Mouse (Mus musculus): ENCODE data around the gene Pygl.

Gene Pygl

DNA sequence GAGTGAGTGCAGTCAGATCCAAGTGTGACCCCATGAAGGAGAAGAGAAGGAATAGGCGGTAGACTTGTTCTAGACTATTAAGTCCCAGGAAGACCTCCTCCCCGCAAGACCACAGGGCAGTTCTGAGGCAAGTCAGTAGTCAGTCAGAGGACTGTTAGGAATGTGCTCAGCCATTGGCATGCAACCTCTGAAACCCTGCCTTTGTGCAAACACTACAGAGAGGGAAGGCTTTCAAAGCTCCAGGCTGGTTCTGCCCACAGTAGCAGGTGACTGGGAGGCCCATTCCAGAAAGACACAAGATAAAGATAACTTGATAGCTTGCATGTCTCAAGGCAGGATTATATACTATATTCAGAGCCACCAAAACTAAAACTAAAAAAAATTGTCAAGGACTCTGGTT, at the start of gene Pygl:
Gene Pygl, minus strand, starts transcription at position 195 of the 400 bp plus-strand sequence.
- DNase-seq, result no peak

DNA sequence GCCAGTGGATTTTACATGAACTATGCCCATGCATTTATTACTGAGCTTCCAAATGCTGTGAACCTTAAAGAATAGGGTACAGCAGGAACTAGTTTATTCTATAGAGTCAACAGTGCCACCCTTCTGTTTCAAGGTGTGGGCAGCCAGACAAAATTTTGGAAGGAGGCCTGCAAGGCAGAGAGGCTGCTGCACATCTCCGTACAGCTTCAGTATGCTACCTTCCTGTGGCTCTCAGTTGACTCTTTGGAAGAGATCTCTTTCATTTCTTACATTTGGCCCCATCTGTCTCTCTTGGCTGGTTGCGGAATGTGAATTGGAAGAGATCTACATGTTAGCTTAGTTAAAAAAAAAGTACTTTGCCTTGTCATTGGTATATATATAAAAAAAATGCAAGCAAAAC, 49.6 kb upstream of the Pygl start:
- no peak for DNase-seq

DNA sequence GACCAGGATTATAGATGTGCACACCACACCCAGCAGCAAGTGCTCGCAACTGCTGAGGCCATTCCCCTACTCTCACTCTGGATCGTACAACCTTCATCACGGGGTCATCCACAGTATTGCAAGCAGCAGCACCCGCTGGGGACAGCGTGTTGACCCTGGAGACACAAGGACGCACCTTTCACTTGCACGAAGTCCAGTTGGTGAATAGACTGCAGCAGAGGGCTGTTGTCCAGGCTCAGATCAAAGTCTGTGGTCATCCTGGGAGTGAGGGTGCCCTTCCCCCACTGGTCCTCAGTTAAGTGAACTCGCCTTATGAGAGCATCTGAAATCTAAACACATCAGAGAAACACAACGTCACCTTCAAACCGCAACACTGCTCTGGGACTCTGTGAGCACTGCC, 49.1 kb upstream of the Pygl start:
- DNase-seq, result no peak

DNA sequence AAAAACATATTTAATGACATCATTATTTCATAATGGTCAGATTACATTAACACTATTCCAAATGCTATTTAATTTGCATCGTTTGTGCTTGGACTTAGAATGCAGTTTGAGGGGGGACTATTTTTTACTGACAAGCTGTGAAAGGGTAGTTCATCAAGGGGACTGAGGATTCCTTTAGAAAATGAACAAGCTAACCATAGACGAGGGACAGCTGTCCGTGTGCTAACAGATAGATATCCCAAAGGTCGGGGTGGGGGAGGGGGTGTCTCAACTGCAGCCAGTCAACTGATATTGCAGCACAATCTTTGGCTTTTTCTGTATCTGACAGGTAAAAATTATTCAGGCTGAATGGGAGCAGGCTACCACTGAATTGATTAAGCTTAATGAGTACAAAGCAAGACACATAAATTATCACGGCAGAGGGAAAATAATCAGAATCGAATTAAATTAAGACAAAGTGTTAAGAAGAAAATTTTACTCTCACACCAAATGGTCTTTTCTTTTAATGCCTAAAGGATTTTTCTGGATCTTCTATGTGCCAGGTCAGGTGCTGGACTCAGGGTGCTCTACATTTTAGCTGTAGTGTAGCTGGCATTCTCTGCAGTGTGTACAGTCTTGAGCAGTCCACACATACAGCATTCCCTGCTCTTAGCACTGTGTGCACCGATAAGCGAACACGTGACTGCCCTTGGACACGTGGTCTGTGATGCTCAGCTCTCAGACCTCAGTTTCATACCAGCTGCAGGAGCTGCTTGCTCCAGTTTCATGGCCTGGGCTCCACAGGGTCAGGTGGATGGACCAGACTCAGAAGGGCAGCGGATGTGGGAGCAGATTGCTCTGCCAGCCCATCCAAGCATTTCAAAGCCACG, 46.0 kb upstream of the Pygl start:
- DNase-seq, result no peak

DNA sequence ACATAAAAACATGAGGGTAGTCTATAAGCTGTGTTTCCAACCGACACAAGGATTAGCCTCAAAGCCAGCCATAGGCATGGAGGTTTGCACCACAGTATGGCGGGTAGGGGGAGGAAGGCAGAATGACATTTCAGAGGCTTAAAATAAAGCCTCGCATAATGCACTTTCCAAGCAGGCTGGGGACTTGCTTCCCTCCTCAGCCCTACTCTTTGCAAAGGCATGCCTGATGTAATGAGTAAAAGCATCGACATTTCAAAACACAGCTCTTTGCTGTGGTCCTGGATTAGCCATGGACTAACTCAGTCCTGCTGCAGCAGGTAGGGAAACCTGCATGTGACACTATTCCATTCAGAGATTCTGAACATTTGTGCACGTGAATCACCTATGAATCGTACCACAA, 38.4 kb upstream of the Pygl start:
- DNase-seq, result no peak

DNA sequence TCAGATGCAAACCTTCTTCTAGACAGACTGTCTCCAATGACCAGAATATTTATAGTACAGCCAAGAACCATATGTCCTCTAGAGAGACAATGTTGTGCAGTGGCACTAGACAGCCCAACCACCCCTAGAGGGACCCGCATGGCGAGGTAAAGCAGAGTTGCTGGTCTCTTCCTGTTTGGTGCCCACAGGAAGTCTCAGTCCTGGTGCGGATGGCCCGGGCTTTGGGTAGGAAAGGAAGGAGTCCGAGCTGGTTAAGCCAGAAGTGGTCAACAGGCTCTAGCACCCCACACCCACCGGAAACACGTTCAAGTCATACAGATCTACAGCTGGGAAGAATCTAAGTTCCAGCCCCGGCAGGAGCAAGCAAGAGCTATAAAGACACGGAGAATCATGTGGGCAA, 36.0 kb upstream of the Pygl start:
- DNase-seq, result peak; percentile 2 to 6

DNA sequence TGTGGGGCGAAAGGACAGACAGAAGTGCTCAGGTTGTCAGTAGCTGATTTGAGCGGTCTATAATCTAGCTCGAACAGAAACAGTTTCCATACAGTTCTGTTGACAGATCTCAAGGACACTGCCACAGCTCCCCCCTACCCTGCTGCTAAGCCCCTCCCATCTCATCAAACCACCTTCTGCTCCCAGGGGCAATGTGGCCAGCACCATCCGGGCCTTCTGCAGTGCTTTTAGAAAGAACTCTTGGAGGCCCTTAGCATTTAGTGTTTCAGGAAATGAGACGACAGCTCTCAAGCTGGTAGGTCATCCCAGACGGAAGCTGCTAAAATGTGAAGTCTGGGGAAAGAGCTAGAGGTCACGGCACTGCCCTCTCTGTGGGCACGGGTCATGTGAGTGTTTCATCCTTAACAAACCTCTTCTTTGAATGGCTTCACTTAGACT, 35.2 kb upstream of the Pygl start:
- peak; percentile 44 to 54 for DNase-seq

DNA sequence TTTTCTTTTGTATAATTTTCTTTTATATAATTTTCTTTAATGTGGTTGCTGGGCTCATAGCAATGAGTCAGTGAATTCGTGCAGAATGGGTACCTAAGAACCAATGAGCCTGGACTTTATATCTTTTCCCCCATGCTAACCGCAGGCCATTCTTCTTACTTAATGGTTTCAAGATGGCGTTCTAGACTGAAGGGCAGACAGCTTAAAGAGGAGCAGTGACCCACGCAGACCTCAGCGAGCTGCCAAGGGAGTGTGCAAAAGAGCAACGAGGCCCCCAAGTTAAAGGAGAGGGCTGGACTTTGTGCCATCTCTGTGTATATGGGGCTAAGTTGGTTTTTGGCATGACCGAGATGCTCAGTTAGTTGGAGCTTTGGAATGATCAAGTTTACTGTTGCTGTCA, 32.4 kb upstream of the Pygl start:
- DNase-seq, result no peak

DNA sequence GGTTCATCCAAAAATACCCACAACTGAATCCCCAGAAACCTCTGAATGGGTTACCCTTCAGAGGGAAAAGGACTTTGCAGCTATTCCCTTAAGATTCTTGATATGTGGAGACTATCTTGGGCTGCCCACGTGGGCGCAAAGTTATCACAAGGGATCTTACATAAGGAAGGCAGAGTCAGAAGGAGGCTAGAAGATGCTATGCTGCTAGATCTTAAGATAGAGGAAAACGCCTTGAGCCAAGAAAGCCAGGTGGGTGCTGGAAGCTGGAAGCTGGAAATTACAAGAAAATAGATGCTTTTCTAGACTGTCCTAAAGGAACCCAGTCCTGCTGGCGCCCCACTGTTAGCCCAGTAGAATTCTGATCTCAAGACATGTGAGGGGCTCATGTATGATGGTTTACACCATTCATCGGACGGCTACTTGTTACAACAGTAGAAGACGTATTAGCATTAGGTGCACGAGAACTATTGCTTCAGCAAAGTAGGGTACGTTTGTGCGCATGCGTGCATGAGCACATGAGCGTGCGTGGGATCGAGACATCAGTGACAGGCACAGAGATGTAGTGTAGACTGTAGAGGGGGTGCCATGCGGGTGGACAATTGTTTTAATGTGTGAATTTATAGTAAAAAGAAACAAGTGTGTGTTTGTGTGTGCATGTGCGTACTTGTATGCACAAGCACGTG, 31.1 kb upstream of the Pygl start:
- no peak for DNase-seq

DNA sequence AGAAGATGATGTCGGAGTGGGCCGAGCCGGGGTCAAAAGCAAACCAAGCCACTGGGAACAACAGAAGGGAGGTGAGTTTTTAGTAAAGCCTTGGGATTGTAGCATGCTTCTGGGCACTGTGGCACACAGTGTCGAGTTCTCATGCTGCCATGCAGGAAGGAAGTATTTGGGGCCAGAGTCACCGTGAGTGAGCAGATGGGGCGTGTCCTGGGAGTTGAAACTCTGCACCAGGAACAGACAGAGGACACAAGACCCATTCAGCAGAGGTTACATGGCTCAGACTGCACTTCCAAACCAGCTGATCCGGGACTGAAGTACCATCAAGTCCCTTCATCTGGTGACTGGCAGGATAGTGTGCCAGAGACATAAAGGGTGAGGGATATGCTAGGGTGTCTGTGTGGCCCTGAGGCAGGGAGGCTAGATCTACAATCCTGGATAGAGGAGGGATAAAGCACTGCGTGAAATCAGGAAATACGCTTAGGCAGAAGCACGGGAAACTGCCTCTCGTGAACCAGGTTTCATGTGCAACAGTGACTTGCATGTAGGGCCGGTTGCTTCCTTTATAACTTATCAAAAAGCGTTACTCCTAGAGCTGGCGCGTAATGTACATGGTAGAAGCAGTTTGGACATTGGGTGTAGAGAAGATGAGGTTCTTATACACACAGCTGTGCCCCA, 20.1 kb upstream of the Pygl start:
- DNase-seq, result no peak

DNA sequence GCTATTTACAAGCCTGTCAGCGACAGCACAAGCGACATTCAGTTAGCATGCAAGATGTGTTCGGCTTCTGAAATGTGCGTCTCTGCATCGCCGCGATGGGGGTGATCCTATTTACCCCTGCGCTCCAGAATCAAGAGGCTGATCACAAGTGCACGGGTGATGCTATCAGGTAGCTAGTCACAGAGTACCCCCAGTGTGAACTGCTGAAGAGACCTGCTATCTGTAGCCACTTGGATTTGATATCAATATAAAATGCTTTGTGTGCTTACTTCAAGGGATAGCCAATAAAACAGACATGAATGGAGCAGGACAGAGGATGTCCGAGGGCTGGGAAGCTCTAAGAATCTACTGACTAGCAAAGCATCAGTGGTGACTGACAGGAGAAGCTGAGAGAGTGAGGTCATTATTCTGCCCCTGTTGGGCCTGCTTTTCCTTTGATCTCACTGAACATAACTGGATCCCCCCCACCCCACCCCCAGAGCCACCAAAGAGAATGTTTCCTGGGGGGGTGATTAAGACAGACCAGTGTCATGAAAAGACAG, 18.4 kb upstream of the Pygl start:
- no peak for DNase-seq

DNA sequence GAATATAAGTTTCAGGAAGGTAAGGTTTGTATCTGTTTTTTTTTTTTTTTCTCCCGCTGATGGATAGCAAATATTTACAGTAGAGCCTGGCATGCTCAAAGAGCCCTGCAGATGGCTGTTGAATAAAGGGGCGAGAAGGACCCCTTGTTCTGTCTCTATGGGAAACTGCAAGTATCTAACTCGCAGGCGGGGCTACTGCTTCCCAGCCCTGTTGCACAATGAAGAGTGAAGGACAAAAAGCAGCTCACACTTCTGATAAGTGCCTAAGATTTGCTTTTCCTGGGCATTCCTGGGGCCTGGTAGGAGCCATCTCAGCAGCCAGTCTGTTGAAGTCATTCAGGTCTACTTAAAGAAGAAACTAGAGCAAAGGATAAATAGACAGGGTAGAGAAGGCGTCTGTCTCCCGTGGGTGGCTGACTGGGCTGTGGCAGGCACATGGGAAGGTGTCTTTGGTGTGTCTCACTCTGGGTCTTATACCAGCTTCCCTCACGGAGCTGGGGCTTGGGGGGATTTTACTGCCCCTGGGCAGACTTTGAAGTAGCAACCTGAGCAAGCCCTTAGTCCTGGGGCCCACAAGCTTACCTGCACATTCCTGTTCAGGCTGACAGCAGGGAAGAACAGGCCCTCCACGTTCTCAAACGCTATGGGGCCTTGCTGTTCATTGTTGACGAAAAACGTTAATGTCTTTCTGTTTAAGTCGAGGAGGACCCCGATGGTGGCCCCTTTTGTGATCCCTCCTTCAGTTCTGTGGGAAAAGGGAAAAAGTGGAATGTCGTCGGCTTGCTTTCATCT, 16.6 kb upstream of the Pygl start:
- no peak for DNase-seq

DNA sequence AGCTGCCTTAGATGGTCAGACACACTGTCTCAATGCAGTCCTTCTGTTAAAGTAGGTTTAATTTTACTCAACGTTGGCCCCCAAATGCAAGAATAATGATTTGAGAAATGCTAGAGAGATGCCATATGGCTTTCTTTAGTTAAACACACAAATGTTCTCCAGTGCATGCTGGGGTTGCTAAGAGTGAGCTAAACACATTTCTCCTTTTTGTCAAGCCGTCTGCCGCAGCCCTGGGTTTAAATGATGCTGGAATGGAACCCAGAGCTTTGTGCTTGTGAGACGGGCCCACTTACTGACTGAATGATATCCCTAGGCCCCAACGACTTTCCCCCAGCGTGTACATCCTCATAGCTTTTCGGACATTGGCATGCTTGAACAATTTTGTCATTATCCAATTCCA, 11.3 kb upstream of the Pygl start:
- DNase-seq, result no peak

DNA sequence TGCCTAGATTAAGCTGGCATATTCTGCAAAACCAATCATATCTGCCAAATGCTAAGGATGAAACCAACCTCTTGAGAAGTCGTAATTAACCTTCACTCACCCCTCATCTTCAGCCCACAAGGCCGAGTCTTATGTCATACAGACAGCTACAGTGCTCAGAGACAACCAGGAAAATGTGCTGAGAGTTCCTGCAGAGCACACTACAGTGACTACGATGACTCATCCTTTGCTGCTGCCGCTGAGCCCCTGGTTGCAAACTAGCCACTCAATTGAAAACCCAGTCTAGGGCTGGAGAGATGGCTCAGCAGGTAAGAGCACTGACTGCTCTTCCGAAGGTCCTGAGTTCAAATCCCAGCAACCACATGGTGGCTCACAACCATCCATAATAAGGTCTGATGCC, 8.5 kb upstream of the Pygl start:
- no peak for DNase-seq

DNA sequence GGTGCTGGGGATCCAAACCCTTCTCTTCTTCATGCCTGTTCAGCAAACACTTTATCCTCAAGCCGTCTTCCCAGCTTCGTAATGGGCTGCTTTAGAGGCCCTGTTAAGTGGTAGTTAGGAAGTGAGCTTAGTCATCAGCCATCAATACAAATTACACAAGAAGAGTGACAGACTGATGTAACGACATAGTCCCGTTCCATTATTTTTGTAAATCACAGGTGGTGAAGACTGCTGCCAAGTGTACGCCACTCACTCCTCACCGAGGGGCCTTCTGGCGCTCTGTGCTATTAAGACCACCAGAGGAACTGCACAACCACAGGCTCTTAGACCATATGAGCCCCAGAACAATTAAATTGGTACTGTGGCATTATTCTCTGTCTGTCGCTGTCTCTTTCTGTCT, 7.3 kb upstream of the Pygl start:
- DNase-seq, result no peak

DNA sequence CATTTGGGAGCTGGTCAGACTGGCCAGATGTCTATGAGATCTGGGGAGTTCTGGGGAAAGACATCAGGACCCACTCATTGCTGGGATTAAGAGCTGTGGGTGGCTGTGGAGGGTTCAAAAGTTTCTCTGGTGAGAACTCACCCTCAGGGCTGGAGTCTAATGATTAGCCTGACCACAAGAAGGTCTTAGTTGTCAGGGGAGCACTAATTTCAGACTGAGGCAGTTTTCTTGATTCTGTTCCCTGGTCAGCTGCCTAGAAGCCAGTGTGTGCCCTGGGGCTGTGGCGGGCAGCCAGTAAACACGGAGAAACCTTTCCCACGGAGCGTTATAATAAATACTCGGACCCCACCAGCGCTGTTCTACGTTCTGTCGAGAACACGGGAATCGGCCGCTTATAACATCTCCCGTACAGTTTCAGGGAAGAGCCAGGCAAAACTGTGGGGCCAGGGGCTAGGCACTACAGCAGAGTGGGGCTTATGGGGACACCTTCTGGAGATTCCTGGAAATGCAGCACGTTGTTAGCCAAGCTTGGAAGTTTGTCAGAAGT, 3.7 kb upstream of the Pygl start:
- peak; percentile 43 to 46 for DNase-seq

DNA sequence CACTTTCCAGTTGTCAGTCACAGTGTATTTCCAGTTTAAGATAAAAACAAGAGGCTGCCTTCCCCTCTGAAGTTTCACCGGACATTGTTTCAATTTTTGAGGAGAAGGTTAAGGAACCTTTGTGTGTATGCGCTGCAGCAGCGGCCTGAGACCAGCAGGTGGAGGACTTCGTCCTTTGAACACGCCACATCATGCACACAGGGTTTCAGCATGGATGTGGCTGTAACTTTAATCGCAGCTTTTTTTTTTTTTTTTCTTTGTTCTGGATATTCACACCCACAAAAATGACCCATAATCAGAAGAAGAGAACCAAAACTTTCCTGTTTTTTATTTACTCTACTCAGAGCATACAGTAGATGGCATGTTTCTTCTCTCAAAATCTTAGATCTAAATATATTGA, 3.1 kb upstream of the Pygl start:
- peak; percentile 28 to 29 for DNase-seq

DNA sequence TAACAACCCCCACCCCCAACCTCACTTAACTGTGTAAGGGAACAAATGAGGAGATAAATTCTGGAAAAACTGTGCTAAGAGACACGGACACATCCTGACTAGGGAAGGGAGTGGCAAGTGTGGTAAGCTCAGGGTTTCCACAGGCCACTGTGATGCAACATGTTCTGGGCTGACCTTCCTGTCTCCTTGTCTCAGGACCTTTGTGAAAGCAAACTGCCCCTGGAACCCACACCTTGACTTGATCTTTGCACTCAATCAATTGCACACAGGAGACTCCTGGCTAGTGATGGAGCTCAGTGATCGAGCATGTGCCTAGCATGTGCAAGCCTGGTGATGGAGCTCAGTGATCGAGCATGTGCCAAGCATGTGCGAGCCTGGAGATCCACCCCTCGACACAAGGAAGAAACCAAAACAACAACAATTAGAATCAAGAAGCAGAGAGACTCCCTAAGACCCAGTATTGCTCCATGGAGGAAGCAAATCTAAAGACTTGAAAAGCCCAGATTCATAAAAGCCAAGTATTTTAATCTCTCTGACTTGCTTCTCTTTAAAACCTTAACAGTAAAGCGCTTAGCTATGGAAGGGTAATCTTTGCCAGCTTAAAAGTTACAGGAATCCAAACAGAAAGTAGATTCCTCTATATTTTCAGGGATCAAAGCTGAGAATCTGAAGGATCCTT, 2.5 kb upstream of the Pygl start:
- DNase-seq, result no peak

DNA sequence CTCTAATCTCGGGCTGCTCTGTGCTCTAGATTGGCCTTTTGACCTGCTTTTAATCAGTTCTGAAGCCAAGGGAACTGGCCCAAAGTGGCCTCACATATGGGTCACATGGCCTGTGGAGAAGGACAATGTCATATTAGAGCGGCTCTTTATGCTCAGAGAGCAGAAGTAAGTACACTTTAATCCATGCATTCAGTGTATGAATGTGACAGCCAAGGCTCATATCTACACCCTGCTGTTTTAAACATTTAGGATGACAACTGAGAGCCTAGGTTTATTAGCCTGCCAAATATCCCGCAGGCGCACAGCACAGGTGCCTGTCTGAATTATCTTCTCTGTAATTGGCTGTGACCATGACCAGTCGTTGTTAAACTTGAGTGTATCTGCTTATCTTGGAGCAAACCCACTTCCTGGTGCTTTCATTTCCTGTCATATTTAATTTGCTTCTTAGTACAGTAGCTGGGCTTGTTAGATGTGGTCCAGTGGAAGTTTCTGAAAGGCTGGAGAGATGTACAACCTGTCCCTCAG, 794 bp upstream of the Pygl start:
- DNase-seq, result no peak

DNA sequence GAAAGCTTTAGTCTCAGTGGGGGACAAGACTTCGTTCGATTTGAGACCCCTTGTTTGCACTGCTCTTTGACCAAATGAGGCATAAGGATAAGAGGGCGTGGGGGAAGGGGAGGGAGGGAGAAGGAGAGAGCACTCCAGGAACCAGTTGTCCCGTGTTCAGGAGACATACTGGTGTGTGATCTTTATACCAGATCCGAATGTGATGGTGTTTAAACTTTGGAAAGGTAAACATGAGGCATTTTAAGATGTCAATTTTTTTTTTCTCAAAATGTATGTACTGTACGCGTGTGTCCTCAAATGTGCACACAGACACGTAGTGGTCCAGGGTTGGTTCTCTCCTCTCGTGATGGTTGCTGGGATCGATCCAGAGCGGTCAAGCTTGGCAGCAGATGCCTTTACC, 3.1 kb downstream of the Pygl start:
- no peak for DNase-seq

DNA sequence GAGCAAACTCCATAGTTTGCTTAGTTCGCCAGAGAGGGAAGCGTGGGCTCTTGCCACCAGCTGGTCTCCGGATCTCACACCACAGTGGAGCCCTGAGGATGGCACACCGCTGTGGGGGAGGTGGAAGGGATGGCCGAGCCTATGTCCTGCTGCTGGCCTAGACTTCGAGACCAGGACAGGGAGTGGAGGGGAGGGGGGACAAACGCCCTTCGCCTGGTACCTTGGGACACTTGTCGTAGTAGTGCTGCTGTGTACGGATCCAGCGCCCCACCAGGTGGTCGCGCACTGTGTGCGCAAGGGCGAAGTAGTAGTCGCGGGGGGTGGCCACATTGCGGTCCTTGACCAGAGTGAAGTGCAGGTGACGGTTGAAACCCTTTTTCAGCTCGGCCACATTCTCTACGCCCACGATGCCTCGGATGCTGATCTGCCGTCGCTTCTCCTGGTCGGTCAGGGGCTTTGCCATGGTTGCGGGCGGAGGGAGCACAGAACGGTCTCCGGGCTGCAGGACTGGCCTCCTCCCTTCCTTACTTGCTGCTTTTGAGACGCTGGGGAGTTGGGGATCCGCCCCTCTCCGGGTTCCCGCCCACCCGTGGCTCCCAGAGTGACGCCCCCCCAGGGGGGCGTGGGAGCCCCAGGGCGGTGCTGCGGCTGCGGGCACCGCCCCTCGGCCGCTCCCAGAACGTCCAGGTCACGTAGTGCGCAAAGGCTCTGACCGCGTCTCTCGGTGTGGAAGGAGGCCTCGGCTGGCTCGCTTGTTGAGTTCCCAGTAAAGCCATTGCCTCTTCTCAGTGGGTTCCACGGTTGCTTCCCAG, 4.0 kb downstream of the Pygl start:
- DNase-seq, result peak; percentile 28 to 37

Measured in B cell, adult 2 months (primary cell).